Mouse (Mus musculus): ENCODE data around the gene Lrrc23. TPM values are rescaled to one million over a fixed set of nuclear protein-coding genes. Genes with fewer than 3 reads are reported as not detected.

The Lrrc23 gene
- polyA plus RNA-seq, 1 experiment from 2014 or later: 0.38 TPM

DNA sequence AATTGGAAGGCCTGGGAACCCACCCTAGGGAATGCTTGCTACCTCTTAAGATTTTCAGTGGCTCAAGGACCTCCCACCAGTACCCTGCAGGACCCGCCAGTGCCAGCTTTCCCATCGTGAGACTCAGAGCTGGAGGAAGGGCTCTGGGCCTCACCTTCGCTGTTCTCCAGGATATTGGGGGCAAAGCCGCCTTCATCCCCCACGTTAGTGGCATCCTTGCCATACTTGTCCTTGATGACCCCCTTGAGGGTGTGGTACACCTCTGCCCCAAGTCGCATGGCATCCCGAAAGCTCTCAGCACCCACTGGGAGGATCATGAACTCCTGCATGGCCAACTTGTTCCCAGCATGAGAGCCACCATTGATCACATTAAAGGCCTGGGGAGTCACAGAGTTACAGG, 13.6 kb downstream of the Lrrc23 start:
- Histone ChIP-seq H3K4me2 (no peak overlapping the region), H3K27me3 (peaks cover 70% of the 10 kb centered on the region), H3K9ac (replicated peaks) (no peak overlapping the region), H3K9me3 (no peaks in the 10 kb centered on the region), H3K27ac (no peak overlapping the region), H3K4me1 (replicated peaks) (peaks cover 30% of the 10 kb centered on the region), H3K4me3 (replicated peaks) (no peak overlapping the region), H3K36me3 (no peaks in the 10 kb centered on the region)
- no peak for ATAC-seq (ENCODE audit: insufficient number of reproducible peaks, insufficient read depth, low FRiP score, low TSS enrichment, low read depth)
- 87% methylated on average over 7 of the region's 7 CpGs for WGBS

DNA sequence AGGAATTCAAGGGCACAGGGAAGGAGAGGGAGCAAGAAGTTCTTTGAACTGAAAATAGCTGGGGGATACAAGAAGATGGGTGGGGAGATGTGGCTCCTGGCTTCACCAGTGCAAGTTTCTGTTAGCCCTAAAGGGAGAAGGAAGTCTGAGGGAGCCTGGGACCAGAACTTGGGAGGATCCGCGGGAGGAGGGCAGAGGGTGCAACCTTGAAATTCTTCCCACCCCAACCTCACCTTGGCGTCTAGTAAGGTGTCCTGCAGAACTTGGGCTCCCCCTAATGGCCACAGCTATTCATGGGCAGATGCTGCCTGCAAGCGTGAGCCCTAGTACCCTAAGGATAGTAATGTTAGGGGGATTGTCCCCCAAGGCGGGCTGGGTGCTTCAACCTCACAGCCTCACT, 20.3 kb downstream of the Lrrc23 start:
- Histone ChIP-seq H3K4me3 (replicated peaks) (peak overlapping the region; percentile 89), H3K4me1 (replicated peaks) (peaks cover 40% of the 10 kb centered on the region), H3K9ac (replicated peaks) (peak overlapping the region; percentile 44; the same call in 1 of the 2 replicates), H3K4me2 (peak overlapping the region; percentile 87), H3K27ac (peak overlapping the region; percentile 99), H3K36me3 (0 out of 2 replicates have a peak, but pooled peaks cover 3% of the 10 kb centered on the region), H3K27me3 (peaks cover 30% of the 10 kb centered on the region), H3K9me3 (no peaks in the 10 kb centered on the region)
- ATAC-seq (ENCODE audit: insufficient number of reproducible peaks, insufficient read depth, low FRiP score, low TSS enrichment, low read depth): no peak
- 5% methylated on average over 5 of the region's 5 CpGs for WGBS

DNA sequence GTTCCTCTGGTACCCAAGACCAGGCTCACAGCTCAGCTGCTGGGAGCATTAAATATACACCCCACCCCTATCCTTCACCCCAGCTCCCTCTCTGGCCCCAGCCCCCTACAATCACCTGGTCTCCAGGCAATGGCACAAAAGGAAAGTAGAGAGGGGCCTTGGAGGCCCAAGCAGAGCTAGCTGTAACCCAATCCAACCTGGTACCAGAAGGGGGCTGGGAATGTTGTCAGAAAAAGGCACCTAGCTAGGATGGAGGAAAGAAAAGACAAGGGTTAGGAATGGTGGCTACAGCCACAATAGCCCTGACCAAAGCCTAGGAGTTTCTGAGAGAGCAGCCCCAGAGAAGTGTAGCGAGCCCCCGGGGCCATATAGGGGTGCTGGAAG, 20.7 kb downstream of the Lrrc23 start:
- Histone ChIP-seq H3K4me2 (peak overlapping the region; percentile 87), H3K4me3 (replicated peaks) (peak overlapping the region; percentile 89), H3K4me1 (replicated peaks) (peaks cover 44% of the 10 kb centered on the region), H3K9ac (replicated peaks) (peak overlapping the region; percentile 44), H3K27me3 (peaks cover 26% of the 10 kb centered on the region), H3K36me3 (0 out of 2 replicates have a peak, but pooled peaks cover 8% of the 10 kb centered on the region), H3K27ac (peak overlapping the region; percentile 99), H3K9me3 (no peaks in the 10 kb centered on the region)
- ATAC-seq (ENCODE audit: insufficient number of reproducible peaks, insufficient read depth, low FRiP score, low TSS enrichment, low read depth): no peak
- WGBS: 57% methylated on average over 2 of the region's 2 CpGs

DNA sequence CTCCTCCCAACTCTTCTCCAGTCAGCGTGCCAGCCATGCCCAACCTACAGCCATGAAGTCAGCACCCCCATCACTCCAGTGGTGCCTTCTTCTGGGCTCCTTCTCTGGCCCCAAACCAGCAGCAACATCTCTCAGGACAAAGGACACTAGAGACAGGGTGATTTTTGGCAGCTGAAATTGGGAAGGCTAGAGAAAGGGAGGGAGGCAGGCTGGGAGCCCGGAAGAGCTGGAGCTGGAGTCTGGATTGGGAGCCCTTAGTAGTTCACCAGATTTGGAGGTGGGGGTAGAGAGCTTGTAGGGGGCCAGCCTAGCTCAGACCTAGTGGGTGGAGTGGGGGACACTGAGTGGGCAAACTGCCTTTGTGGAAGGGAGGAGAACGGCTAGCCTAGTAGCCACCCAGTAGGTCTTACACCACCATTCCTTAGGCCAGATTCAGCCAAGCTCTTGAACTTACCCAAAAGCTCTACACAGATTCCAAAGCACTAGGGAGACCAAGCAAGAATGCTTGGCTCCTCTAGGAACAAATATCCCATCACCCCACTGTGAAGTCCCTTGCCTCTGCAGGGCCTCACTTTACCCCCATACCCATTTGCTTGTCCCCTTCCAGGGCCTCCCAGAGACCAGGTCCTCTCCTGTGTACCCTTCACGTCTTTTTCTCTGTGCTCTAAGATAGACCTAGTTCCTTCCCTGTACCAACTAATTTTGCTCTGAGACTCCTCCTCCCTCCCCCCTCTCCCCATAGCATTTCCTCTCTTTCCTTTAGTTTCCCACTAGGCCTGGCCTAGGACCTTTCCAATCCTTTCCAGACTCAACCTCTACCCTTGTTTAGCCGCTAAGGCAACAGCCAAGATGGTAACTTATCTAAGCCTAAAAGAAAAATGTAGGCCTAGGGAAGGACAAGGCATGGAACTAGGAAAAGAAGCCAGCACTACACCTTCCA, 21.3 kb downstream of the Lrrc23 start:
- H3K4me3 ChIP-seq (replicated peaks): peak overlapping the region; percentile 89
- H3K4me2 ChIP-seq: peak overlapping the region; percentile 87
- peaks cover 24% of the 10 kb centered on the region for H3K27me3 ChIP-seq
- H3K9me3 ChIP-seq: no peaks in the 10 kb centered on the region
- H3K36me3 ChIP-seq: peaks cover 9% of the 10 kb centered on the region; the same call in 1 of the 2 replicates
- peaks cover 50% of the 10 kb centered on the region for H3K4me1 ChIP-seq (replicated peaks)
- peak overlapping the region; percentile 96 for H3K9ac ChIP-seq (replicated peaks)
- H3K27ac ChIP-seq: peak overlapping the region; percentile 99
- 39% methylated on average over 5 of the region's 5 CpGs for WGBS
- ATAC-seq (ENCODE audit: insufficient number of reproducible peaks, insufficient read depth, low FRiP score, low TSS enrichment, low read depth): no peak

DNA sequence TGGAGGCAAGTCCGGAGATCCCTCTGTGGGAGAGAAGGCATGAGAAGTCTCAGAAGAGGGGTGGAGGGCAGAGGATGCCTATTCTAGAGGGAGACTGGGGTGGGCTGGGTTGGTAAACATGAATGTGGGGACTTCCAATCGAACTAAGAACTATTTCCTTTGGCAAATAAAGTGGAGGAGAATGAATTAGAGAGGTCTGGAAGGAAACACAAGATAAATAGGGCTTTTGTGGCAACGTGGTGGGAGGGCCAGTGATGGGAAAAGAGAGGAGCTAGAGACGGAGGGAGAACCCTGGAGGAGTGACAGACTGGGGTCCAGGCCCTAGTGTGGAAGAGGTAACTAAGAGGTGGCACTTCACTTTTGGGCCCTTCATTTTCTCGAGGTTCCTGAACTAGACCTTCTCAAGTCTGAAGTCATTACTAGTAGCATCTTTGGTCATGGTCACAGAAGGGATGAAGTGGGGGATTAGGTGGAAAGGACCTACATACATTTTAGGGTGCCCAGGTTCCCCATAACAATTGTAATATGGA, 22.1 kb downstream of the Lrrc23 start:
- Histone ChIP-seq H3K4me2 (peak overlapping the region; percentile 87), H3K9me3 (no peaks in the 10 kb centered on the region), H3K4me1 (replicated peaks) (peaks cover 50% of the 10 kb centered on the region), H3K9ac (replicated peaks) (peak overlapping the region; percentile 96), H3K4me3 (replicated peaks) (peak overlapping the region; percentile 89), H3K27ac (peak overlapping the region; percentile 99), H3K36me3 (peaks cover 9% of the 10 kb centered on the region; the same call in 1 of the 2 replicates), H3K27me3 (peaks cover 17% of the 10 kb centered on the region)
- ATAC-seq (ENCODE audit: insufficient number of reproducible peaks, insufficient read depth, low FRiP score, low TSS enrichment, low read depth): no peak
- WGBS: 9% methylated on average over 5 of the region's 5 CpGs

DNA sequence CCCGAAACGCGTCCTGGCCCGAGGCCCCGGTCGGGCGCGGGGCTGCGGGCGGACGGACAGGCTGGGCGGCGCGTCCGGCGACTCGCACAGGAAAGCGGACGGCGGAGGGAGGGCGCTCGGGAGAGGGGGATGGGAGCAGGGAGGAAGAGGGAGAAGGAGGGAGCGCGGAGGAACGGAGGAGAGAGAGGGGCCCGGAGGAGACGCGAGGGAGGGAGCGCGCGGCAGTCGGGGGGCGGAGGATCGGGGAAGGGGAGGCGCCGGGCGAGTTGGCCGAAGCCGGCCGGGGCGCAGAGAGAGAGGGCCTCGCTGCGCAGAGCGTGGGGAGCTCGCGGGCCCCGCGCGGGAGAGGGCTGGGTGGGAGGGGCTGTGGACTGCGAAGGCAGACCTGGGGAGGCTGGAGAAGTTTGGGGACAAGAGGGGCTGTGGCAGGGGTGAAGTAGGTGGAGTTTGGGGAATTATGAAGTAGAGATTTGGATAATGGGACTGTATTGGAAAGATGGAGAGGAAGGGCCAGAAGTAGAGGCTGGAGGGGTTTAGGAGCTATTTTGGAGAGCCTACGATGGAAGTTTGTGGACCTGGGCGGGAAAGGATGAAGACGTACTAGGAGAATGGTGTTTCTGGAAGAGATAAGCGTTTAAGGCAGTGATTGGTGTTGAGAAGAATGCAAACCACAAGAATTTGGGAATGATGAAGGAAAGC, 22.7 kb downstream of the Lrrc23 start:
- peaks cover 12% of the 10 kb centered on the region for H3K27me3 ChIP-seq
- peak overlapping the region; percentile 87 for H3K4me2 ChIP-seq
- H3K27ac ChIP-seq: peak overlapping the region; percentile 99
- no peaks in the 10 kb centered on the region for H3K9me3 ChIP-seq
- peak overlapping the region; percentile 96 for H3K9ac ChIP-seq (replicated peaks)
- H3K36me3 ChIP-seq: peaks cover 9% of the 10 kb centered on the region; the same call in 1 of the 2 replicates
- H3K4me3 ChIP-seq (replicated peaks): peak overlapping the region; percentile 89
- peak; percentile 75 for ATAC-seq (ENCODE audit: insufficient number of reproducible peaks, insufficient read depth, low FRiP score, low TSS enrichment, low read depth)
- peaks cover 50% of the 10 kb centered on the region for H3K4me1 ChIP-seq (replicated peaks)
- WGBS: under 1% methylated on average over 53 of the region's 54 CpGs

DNA sequence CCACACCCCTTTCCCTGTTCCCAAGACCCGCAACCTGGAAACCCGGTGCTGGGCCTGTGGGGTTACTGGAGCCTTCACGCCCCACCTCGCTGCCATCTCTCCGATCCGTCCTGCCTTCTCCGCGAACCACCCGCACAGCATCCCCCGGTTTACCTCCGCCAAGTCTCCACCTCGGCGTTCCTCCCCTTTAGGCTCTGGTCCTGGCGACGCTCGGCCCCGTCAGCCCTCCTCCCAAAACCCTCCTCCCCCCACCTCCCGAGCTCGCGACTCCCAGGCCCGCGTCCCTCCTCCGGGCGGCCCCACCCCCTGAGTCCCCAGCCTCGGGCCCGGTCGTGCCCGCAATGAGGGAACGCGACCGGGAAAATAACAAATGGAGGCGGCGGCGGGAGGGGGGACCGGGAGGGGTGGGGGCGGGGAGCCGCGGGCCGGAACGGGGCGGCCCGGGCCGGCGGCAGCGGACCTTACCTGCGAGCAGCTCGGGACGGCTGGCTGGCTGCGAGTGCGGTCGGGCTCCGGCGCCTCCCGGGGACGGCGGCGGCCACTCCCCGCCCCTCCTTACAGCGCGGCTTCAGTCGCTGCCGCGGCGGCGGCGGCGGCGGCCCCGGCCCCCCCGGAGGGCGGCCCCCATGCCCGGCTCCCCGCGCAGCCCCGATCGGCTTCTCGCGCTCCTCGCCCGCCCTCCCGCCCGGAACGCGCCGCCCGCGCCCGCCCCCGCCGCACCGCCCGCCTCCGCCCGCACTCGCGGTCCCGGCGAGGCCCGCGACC, 23.5 kb downstream of the Lrrc23 start, which contains the start of the genes Gm45234 and Atn1:
Gm45234 (minus strand) TSS at position 191 of the 765 bp plus-strand sequence.
Atn1 (minus strand) TSS at position 694 of the 765 bp plus-strand sequence.
- peaks cover 7% of the 10 kb centered on the region for H3K27me3 ChIP-seq
- peaks cover 50% of the 10 kb centered on the region for H3K4me1 ChIP-seq (replicated peaks)
- H3K9ac ChIP-seq (replicated peaks): peak within 1 kb of the TSS; percentile 96
- ATAC-seq (ENCODE audit: insufficient number of reproducible peaks, insufficient read depth, low FRiP score, low TSS enrichment, low read depth): peak; percentile 67; the same call in 1 of the 2 replicates
- peak within 1 kb of the TSS; percentile 99 for H3K27ac ChIP-seq
- peak within 1 kb of the TSS; percentile 89 for H3K4me3 ChIP-seq (replicated peaks)
- H3K4me2 ChIP-seq: peak within 1 kb of the TSS; percentile 87
- no peaks in the 10 kb centered on the region for H3K9me3 ChIP-seq
- H3K36me3 ChIP-seq: peaks cover 9% of the 10 kb centered on the region; the same call in 1 of the 2 replicates
- 1% methylated on average over 72 of the region's 100 CpGs for WGBS

DNA sequence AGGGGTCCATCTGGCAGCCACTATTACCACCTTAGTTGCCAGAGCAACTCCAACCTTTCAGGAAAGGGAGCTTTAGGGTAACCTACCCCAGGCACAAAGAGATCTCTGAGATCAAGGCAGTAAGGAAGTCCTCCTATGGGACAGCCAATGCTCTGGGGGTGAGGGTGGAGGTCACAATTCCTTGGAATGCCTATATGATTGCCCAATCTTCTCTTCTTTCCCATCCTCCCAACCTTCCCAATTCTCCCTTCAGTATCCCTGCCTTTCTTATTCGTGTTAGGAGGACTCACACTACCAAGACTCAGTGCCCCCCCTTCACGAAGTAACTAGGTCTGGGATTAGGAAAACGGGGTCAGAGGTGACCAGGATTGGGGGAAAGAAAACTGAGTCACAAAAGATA, 24.2 kb downstream of the Lrrc23 start:
- peak overlapping the region; percentile 99 for H3K27ac ChIP-seq
- peaks cover 9% of the 10 kb centered on the region; the same call in 1 of the 2 replicates for H3K36me3 ChIP-seq
- peaks cover 5% of the 10 kb centered on the region for H3K27me3 ChIP-seq
- H3K4me3 ChIP-seq (replicated peaks): peak overlapping the region; percentile 89
- peaks cover 50% of the 10 kb centered on the region for H3K4me1 ChIP-seq (replicated peaks)
- no peak for ATAC-seq (ENCODE audit: insufficient number of reproducible peaks, insufficient read depth, low FRiP score, low TSS enrichment, low read depth)
- H3K9me3 ChIP-seq: no peaks in the 10 kb centered on the region
- H3K9ac ChIP-seq (replicated peaks): peak overlapping the region; percentile 96
- H3K4me2 ChIP-seq: peak overlapping the region; percentile 87
- 0% methylated on average over 3 of the region's 3 CpGs for WGBS

DNA sequence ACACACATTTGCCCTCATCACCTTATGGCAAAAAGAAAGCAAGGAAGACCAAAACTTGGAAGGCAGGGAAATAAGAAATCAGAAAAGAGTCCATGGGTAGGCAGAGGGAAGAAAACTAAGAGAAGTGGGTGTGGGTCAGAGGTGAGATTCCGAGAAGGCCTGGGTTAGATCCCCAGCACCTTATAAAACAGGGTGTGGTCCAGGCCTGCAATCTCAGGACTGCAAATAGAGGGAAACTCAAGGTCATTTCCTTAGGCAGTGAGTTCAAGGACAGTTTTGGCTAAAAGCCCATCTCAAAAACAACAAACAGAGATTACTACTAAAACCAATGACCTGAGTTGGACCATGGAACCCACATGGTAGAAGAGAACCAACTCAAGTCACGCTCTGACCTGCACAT, 25.7 kb downstream of the Lrrc23 start:
- Histone ChIP-seq H3K4me3 (replicated peaks) (no peak overlapping the region), H3K27ac (no peak overlapping the region), H3K36me3 (peaks cover 20% of the 10 kb centered on the region), H3K27me3 (no peaks in the 10 kb centered on the region), H3K9ac (replicated peaks) (no peak overlapping the region), H3K4me1 (replicated peaks) (peaks cover 42% of the 10 kb centered on the region), H3K9me3 (no peaks in the 10 kb centered on the region), H3K4me2 (peak overlapping the region; percentile 87)
- ATAC-seq (ENCODE audit: insufficient number of reproducible peaks, insufficient read depth, low FRiP score, low TSS enrichment, low read depth): no peak
- 84% methylated on average over 2 of the region's 2 CpGs for WGBS

DNA sequence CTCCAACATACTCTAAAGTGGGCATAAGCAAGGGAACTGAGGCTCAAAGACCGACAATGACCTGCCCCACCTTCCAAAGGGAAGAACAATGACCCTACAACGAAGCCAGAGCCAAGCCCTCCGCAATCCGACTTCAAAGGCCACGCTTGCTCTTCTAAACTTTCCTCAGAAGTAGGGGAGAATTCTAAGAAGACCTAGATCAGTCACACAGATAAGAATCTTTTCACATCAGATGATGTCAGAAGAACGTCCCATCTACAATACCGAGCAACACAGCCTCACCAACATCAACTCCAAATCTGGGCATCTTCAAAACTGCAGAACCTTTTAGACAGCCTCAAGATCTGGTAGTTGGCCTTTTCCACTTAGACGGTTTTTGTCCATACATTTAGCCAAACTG, 29.1 kb downstream of the Lrrc23 start:
- H3K4me1 ChIP-seq (replicated peaks): peaks cover 37% of the 10 kb centered on the region
- H3K27me3 ChIP-seq: no peaks in the 10 kb centered on the region
- ATAC-seq (ENCODE audit: insufficient number of reproducible peaks, insufficient read depth, low FRiP score, low TSS enrichment, low read depth): no peak
- no peak overlapping the region for H3K27ac ChIP-seq
- no peak overlapping the region for H3K9ac ChIP-seq (replicated peaks)
- WGBS: 81% methylated on average over 8 of the region's 8 CpGs
- H3K36me3 ChIP-seq: peaks cover 49% of the 10 kb centered on the region
- H3K4me2 ChIP-seq: no peak overlapping the region
- no peak overlapping the region for H3K4me3 ChIP-seq (replicated peaks)
- H3K9me3 ChIP-seq: no peaks in the 10 kb centered on the region
